Mouse (Mus musculus): Measurements from ENCODE around the gene Col9a1. TPM values are rescaled to one million over a fixed set of nuclear protein-coding genes. Genes with fewer than 3 reads are reported as not detected.

Col9a1 gene
- under 1 TPM; 0.28 to 0.37 TPM for total RNA-seq (2021)
- long read RNA-seq, experiment 1, partial matches to known transcripts: 1 of 1 reads
- long read RNA-seq, experiment 1, other reads (novel, unspliced or antisense): 0 of 1 reads
- long read RNA-seq, experiment 2, partial matches to known transcripts: 0 of 2 reads
- long read RNA-seq, experiment 2, other reads (novel, unspliced or antisense): 2 of 2 reads

GRCm38 (mm10) chr1:24177224-24177851 is at the start of gene Col9a1:
Col9a1 (plus strand) TSS chr1:24177610.
- no peak for DNase-seq (ENCODE audit: low spot score)

GRCm38 (mm10) chr1:24127866-24128265 is 49.5 kb upstream of the Col9a1 start:
- no peak for DNase-seq (ENCODE audit: low spot score)

GRCm38 (mm10) chr1:24133853-24134252 is 43.6 kb upstream of the Col9a1 start:
- DNase-seq (ENCODE audit: low spot score): no peak

GRCm38 (mm10) chr1:24134792-24135191 is 42.6 kb upstream of the Col9a1 start:
- no peak for DNase-seq (ENCODE audit: low spot score)

DNA sequence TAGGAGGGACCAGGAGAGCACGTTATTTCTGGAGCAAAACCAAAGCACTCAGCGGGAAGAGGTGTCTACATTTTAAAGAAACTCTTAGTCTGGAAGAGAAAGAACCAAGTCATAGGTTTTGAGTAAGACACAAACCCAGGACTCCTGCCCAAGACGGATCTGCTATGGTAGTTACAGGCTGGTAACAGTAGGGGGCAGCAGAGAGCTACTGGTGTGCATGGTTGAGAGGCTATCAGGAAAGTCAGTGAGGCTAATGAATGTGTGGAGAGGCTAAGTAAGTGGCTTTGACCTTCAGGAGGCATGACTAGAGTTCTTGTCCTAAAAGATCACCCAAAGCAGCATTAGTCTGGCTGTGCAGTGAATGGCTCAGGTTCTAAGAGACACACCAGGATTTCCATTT is 40.3 kb upstream of the Col9a1 start:
- DNase-seq (ENCODE audit: low spot score): peak; percentile 23

DNA sequence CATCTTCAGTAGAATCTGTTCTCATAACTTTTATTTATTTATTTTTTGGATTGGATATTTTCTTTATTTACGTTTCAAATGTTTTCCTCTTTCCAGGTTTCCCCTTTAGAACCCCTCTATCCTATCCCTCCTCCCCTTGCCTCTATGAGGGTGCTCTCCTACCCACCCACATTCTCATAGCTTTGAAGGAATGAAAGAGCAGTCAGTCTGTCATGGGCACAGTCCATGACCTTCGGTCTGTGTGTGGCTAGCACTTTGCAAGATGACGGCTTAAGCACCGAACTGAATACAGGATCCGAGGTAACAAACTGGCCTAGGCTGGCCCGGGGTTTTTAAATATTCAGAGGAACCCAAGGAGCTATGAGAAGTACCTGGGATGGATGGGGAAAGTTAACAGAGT is 36.9 kb upstream of the Col9a1 start:
- DNase-seq (ENCODE audit: low spot score): no peak

GRCm38 (mm10) chr1:24143504-24143903 is 33.9 kb upstream of the Col9a1 start:
- DNase-seq (ENCODE audit: low spot score): no peak

DNA sequence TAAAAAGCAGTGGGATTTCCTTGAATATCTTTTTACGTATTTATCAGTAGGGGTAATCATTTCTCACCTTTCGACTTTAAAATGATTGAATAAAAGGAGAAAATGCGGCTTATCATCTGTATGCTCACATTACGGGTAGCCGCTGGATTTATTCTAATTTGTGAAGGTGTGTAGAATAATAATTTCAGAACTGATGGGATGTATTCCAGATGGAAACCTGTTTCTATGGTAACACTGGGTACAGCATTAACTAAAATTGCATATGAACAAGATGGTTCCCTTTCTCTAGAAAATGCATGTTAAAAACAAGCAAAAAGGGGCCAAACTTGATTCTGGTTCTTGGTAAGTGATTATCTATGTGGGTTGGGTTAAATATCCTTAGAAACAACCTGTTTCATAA is 19.7 kb upstream of the Col9a1 start:
- DNase-seq (ENCODE audit: low spot score): no peak

GRCm38 (mm10) chr1:24169410-24169809 is 8.0 kb upstream of the Col9a1 start:
- no peak for DNase-seq (ENCODE audit: low spot score)

GRCm38 (mm10) chr1:24171205-24171866 is 6.1 kb upstream of the Col9a1 start:
- DNase-seq (ENCODE audit: low spot score): no peak

DNA sequence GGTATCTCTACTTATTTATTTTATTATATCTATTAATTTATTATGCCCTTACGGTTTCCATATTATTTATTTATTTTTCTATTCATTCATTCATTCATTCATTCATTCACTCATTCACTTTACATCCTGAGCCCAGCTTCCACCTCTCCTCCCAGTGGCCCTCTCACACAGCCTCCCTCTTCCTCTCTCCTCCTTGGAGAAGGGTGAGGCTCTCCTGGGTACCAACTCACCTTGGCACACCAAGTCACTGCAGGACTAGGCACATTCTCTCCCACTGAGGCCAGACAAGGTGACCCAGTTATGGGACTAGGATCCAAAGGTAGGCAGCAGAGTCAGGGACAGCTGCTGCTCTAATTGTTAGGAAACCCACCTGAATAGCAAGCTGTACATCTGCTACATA is 5.5 kb upstream of the Col9a1 start:
- no peak for DNase-seq (ENCODE audit: low spot score)

GRCm38 (mm10) chr1:24172656-24173055 is 4.8 kb upstream of the Col9a1 start:
- no peak for DNase-seq (ENCODE audit: low spot score)

DNA sequence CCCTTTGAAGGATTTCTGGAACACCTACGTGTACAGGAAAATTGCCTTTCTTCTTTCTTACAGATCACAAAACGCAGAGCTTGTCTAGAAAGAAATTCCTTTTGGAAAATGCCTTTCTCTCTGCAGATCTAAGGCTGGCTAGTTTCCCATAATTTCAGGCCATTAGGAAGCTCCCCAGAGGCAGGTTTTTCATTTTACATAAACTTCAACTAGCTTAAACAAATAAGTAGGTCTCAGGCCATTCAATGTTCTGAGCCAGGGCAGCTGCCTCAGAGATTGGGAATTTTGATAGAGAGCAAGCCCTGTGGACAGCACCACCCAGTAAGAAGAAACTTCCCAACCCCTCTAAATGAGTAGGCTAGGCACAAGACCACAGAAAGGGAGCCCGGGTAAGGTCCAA is 1.6 kb upstream of the Col9a1 start:
- no peak for DNase-seq (ENCODE audit: low spot score)

DNA sequence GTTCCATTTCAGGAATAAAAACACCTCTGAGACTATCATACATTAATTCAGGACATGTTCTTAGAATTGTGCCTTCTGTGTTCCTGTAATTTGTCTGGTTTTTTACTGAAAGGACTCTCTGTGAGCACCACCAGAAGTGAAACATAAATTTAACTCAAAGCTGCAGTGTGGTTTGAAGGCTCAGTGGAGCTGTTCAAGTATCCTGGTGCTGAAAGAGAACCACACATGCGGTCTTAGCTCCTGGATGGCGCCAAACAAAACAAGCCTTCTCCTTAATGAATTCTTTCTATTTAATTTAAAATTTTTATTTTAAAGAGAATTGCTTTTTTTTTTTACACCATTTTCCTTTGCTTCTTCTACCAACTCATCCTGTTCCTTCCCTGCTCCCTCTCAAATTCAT is 2.4 kb downstream of the Col9a1 start:
- no peak for DNase-seq (ENCODE audit: low spot score)

DNA sequence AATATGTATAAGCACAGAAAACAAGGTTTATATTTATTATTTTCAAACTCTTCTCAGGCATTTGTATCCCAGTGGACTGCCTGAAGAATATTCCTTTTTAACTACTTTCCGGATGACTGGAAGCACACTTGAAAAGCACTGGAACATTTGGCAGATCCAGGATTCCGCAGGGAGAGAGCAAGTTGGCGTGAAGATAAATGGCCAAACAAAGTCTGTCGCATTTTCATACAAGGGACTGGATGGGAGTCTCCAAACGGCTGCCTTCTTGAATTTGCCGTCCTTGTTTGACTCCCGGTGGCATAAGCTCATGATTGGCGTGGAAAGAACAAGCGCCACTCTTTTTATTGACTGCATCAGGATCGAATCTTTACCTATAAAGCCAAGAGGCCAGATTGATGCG is 7.6 kb downstream of the Col9a1 start:
- no peak for DNase-seq (ENCODE audit: low spot score)

GRCm38 (mm10) chr1:24186964-24187363 is 9.6 kb downstream of the Col9a1 start:
- DNase-seq (ENCODE audit: low spot score): no peak

DNA sequence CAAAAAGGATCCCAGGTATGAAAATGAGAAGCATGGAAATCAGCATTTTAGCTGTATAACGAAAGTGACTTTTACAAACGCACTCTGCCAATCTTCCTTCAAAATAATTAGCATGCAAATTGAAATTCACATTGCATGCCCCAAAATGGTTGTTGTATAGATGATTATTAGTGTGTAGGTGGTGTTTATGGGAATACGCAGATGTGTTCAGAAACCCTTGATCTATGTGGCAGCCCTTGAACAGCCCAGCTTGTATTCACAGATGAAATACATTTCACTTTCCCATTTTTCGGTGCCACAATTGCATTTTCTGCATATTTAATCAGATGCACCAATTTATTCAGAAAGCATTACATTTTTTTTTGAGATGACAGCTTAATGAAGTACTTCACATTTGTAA is 14.3 kb downstream of the Col9a1 start:
- DNase-seq (ENCODE audit: low spot score): no peak

DNA sequence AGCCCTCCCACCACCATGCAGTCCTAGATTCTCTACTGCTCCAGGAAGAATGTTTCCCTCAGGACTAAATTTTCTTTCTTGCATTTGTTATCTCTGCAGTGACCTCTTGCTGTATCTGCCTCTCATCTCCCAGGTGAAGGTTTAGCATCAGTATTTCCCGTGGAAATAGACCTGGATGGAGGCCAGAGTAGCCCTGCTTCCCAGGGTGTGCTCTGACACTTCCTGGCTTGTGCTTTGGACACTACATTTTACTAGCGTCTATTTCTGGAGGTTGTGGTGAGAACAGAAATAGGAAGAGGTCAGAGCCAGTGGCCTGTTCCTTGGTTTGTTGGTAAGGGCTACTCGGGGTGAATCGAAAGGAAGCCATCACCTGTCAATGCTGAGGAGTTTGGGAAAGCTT is 16.7 kb downstream of the Col9a1 start:
- DNase-seq (ENCODE audit: low spot score): peak; percentile 3

DNA sequence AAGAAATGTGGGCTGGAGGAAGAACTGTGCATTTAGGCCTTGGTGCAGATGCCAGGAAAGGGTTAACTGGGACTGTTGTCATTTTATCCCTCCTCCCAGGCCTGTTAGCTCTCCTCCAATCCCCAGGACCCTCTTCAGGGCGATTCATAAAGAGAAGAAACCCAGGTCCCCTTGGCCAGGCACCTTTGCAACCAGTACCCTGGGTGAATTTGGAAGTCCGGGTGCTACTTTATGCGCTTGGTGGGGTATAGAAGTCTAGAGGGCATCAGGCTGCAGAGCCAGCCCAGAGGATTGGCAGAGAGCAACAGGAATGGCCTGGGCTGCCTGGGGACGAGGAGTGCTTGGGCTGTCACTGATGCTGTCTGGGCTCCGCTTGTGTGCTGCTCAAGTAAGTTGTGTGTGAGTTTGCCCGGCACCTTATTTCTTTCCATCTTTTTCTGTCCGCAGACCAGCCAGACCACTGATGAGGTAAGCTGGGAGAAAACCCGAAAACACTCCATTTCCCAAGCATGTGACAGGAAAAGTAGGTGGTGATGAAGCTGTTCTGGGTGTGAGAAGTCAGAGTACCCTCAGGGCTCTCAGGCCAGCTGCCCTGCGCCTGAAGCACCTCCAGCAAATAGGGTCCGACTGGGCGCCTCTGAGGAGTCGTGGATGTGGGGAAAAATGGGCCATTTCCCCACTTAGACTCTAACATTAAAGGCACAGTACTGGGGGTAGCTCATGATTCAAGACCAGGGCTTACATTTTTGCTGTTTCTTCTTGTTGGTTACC is 17.8 kb downstream of the Col9a1 start:
- DNase-seq (ENCODE audit: low spot score): no peak

DNA sequence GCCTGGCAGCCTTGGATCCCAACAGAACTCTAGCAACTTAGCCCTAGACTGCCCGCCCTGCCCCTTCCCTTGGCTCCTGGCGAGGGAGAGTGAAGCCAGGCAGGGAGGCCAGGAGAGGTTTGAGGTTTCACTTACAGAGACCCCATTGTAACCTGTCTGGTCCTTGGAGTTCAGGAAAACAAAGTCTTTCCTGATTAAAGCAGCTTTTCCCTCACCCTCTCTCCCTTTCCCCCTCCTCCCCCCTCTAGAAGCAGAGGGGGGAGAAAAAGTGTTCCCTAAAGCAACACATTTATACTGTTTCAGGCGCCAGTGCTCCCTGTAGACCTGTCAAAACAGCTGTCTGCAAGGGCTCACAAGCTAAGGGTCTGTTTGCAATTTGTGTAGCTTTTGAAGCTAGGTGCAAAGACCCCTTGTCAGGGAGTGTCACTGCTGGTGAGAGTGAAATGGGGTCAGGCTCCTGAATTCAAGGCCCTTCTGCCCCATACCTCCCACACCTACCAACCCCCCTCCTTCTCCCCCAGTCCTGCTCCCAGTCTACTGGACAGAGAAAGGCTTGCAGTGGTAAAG is 18.6 kb downstream of the Col9a1 start:
- DNase-seq (ENCODE audit: low spot score): no peak

- no peak for DNase-seq (ENCODE audit: low spot score)
These were observed 34.4 kb downstream of the Col9a1 start for GRCm38 (mm10) chr1:24211621-24212385.
